Mouse (Mus musculus): Measurements from ENCODE around the gene Fshr. TPM values are rescaled to one million over a fixed set of nuclear protein-coding genes. Genes with fewer than 3 reads are reported as not detected.

Gene Fshr
- total and polyA plus RNA-seq, 2 experiments from 2014 or later, result not detected

DNA sequence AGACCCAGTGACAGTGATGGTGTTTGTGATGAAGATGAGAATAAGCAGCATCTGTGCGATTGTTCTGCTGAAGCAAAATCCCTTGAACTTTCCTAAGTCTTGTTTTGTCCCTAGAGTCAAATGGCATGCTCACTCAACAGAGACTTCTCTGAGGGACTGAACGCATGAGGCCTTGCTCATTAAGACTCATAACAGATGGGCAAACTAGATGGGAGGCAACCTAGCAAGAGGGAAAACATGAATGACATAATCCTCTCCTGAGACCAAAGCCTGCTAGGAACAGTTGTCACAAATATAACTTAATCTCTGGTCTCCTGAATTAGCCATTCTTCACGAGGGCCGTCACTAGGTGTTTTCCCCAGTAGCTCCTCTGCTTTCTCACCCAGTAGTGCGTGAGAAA is 194.5 kb downstream of the Fshr start:
- ATAC-seq (ENCODE audit: low FRiP score) (no peak), DNase-seq (ENCODE audit: low spot score) (no peak)
- no peak overlapping the region for H3K9ac ChIP-seq (replicated peaks; ENCODE audit: low read length, poor library complexity, severe bottlenecking)
- H3K4me1 ChIP-seq (ENCODE audit: insufficient read depth, low read length), result no peaks in the 10 kb centered on the region
- no peaks in the 10 kb centered on the region for H3K36me3 ChIP-seq (ENCODE audit: insufficient read depth, low read length)
- 52% methylated on average over 5 of the region's 5 CpGs for WGBS
- no peak for TF ChIP-seq CTCF (IDR thresholded peaks at IDR 0.05)
- H3K27ac ChIP-seq (ENCODE audit: low read depth, low read length), result no peak overlapping the region
- H3K4me2 ChIP-seq (ENCODE audit: low read depth, low read length, poor library complexity, severe bottlenecking), result no peak overlapping the region
- H3K27me3 ChIP-seq (ENCODE audit: insufficient read depth, low read length), result no peaks in the 10 kb centered on the region
- no peak overlapping the region for H3K4me3 ChIP-seq (ENCODE audit: low read depth, low read length)
- no peaks in the 10 kb centered on the region for H3K9me3 ChIP-seq (ENCODE audit: low read length)

DNA sequence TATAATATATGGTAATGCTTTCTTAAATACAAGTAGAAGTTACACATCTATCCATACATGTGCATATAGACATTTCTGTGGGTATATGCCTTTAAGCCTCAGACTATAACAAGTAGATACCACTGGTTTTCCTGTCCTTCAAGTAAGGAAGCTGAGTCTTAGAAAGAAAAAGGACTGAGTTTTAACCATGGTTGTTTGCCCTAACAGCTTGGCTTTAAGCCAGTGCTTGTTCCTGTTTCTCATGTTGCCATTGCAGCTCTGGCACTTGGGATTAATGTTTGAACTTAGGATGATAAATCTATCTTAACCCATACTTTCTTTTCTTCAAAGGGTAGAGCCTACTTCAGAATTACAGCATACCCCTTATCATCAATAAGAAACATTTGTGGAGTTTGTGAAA is 200.6 kb downstream of the Fshr start:
- DNase-seq (ENCODE audit: low spot score) (no peak), ATAC-seq (ENCODE audit: low FRiP score) (no peak)
- H3K9me3 ChIP-seq (ENCODE audit: low read length), result no peaks in the 10 kb centered on the region
- no peak overlapping the region for H3K4me3 ChIP-seq (ENCODE audit: low read depth, low read length)
- no peaks in the 10 kb centered on the region for H3K36me3 ChIP-seq (ENCODE audit: insufficient read depth, low read length)
- H3K9ac ChIP-seq (replicated peaks; ENCODE audit: low read length, poor library complexity, severe bottlenecking), result no peak overlapping the region
- H3K4me2 ChIP-seq (ENCODE audit: low read depth, low read length, poor library complexity, severe bottlenecking), result no peak overlapping the region
- H3K4me1 ChIP-seq (ENCODE audit: insufficient read depth, low read length), result no peaks in the 10 kb centered on the region
- H3K27ac ChIP-seq (ENCODE audit: low read depth, low read length), result no peak overlapping the region
- no peaks in the 10 kb centered on the region for H3K27me3 ChIP-seq (ENCODE audit: insufficient read depth, low read length)
- TF ChIP-seq CTCF (IDR thresholded peaks at IDR 0.05), result no peak

DNA sequence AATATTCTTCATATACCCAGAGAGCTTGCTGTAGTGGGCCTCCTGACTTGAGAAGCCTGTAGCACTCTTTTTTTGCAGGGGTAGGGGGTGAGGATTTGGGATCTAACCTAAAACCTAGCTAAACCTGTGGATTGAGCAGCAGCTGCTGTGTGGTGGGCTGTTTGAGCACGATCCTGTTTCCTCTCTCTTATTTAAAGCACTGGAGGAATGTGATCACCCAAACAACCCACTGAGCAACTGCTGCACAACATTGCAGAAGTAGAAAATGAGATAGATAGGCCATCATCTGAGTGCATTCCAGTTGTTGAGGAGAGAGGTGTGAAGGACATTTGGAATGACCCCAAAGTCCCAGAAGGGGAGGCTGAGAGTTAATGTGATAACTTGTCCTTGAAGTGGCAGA is 202.2 kb downstream of the Fshr start:
- Histone ChIP-seq H3K36me3 (ENCODE audit: insufficient read depth, low read length) (no peaks in the 10 kb centered on the region), H3K9me3 (ENCODE audit: low read length) (no peaks in the 10 kb centered on the region), H3K4me3 (ENCODE audit: low read depth, low read length) (no peak overlapping the region), H3K9ac (replicated peaks; ENCODE audit: low read length, poor library complexity, severe bottlenecking) (no peak overlapping the region), H3K27me3 (ENCODE audit: insufficient read depth, low read length) (no peaks in the 10 kb centered on the region), H3K27ac (ENCODE audit: low read depth, low read length) (no peak overlapping the region), H3K4me1 (ENCODE audit: insufficient read depth, low read length) (no peaks in the 10 kb centered on the region), H3K4me2 (ENCODE audit: low read depth, low read length, poor library complexity, severe bottlenecking) (no peak overlapping the region)
- no peak for ATAC-seq (ENCODE audit: low FRiP score)
- no peak for DNase-seq (ENCODE audit: low spot score)
- TF ChIP-seq CTCF (IDR thresholded peaks at IDR 0.05), result no peak
- WGBS, result 87% methylated on average over 1 of the region's 1 CpGs

DNA sequence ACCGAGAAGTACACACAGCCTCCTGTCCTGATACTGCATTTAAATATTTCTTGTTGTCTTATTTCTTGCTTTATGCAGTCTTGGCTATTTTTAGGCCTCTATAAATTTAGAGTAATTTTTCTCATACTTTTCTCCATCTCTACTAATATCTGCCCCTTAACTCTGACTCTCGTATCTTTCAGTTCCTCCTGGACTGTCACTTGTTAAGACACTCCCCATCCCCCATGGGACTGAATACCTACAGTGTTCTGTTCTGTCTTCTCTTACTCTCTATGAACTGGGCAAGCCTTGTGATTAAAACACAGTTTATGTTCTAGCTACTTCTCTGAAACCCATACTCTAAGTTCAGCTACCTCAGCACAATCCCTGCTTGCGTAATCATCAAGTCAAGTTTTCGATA is 209.2 kb downstream of the Fshr start:
- 92% methylated on average over 4 of the region's 4 CpGs for WGBS

DNA sequence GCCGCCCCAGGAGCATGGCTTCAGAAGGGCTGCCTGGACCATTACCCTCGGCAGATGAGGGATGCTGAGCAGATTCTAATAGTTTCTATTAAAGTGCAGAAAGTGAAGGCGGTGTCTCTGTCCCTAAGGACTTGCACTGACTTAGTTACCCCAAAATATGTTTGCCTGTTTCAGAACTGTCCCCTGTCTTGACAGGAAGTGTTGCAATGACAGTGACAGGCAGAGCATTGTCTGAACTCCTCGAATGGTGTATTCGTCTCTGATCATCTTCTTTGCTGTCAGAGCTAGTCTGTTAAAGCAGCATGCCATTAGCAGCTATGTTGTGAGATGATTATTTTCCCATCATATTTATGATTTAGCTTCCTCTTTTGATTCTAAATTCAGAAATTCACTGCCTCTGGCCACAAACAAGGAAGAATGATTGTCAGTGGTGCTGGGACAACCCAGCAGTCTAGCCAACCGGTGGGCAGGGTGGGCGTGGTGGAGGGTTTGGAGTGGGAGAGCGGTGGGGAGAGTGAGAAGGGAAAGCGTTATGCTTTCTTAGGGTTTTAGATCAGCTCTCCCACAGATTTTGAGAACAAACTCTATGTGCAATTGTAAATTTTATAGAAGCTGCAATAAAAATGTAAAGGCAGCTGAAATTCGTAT is 219.6 kb downstream of the Fshr start:
- no peak overlapping the region for H3K4me3 ChIP-seq (ENCODE audit: low read depth, low read length)
- no peaks in the 10 kb centered on the region for H3K27me3 ChIP-seq (ENCODE audit: insufficient read depth, low read length)
- H3K4me2 ChIP-seq (ENCODE audit: low read depth, low read length, poor library complexity, severe bottlenecking), result no peak overlapping the region
- H3K9me3 ChIP-seq (ENCODE audit: low read length), result 0 out of 2 replicates have a peak, but pooled peaks cover 2% of the 10 kb centered on the region
- DNase-seq (ENCODE audit: low spot score) (no peak), ATAC-seq (ENCODE audit: low FRiP score) (no peak)
- H3K36me3 ChIP-seq (ENCODE audit: insufficient read depth, low read length), result no peaks in the 10 kb centered on the region
- H3K27ac ChIP-seq (ENCODE audit: low read depth, low read length), result no peak overlapping the region
- no peaks in the 10 kb centered on the region for H3K4me1 ChIP-seq (ENCODE audit: insufficient read depth, low read length)
- no peak overlapping the region for H3K9ac ChIP-seq (replicated peaks; ENCODE audit: low read length, poor library complexity, severe bottlenecking)
- TF ChIP-seq CTCF (IDR thresholded peaks at IDR 0.05), result no peak
- 67% methylated on average over 10 of the region's 10 CpGs for WGBS

More for the DNA sequence above, 209.2 kb downstream of the Fshr start:
- Histone ChIP-seq H3K9ac (replicated peaks; ENCODE audit: low read length, poor library complexity, severe bottlenecking) (no peak overlapping the region), H3K27me3 (ENCODE audit: insufficient read depth, low read length) (no peaks in the 10 kb centered on the region), H3K4me2 (ENCODE audit: low read depth, low read length, poor library complexity, severe bottlenecking) (no peak overlapping the region), H3K4me3 (ENCODE audit: low read depth, low read length) (no peak overlapping the region), H3K4me1 (ENCODE audit: insufficient read depth, low read length) (no peaks in the 10 kb centered on the region), H3K9me3 (ENCODE audit: low read length) (no peaks in the 10 kb centered on the region), H3K27ac (ENCODE audit: low read depth, low read length) (no peak overlapping the region), H3K36me3 (ENCODE audit: insufficient read depth, low read length) (no peaks in the 10 kb centered on the region)
- ATAC-seq (ENCODE audit: low FRiP score) (no peak), DNase-seq (ENCODE audit: low spot score) (no peak)
- no peak for TF ChIP-seq CTCF (IDR thresholded peaks at IDR 0.05)

DNA sequence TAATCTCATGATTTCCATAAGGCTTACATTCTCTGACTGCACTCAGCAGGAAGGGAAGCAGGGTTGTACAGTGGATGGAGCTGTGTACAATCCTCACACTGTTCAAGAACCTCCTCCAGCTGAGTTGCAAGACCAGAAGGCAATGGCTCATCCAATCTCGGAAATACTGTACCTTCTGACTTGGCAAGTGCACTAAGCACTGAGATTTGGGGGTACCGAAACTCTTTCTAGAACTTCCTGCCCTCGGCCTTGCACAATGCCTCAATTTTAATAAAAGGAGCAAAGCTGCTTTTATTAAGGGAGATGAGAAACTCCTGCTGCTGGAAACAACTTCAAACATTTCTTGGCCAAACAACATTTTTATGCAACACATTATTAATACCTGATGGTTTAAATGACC is 225.9 kb downstream of the Fshr start:
- WGBS, result 75% methylated on average over 3 of the region's 3 CpGs
- no peak overlapping the region for H3K4me2 ChIP-seq (ENCODE audit: low read depth, low read length, poor library complexity, severe bottlenecking)
- no peaks in the 10 kb centered on the region for H3K36me3 ChIP-seq (ENCODE audit: insufficient read depth, low read length)
- no peak overlapping the region for H3K9ac ChIP-seq (replicated peaks; ENCODE audit: low read length, poor library complexity, severe bottlenecking)
- no peaks in the 10 kb centered on the region for H3K4me1 ChIP-seq (ENCODE audit: insufficient read depth, low read length)
- DNase-seq (ENCODE audit: low spot score) (no peak), ATAC-seq (ENCODE audit: low FRiP score) (no peak)
- no peak overlapping the region for H3K4me3 ChIP-seq (ENCODE audit: low read depth, low read length)
- H3K27ac ChIP-seq (ENCODE audit: low read depth, low read length), result no peak overlapping the region
- H3K27me3 ChIP-seq (ENCODE audit: insufficient read depth, low read length), result no peaks in the 10 kb centered on the region
- 0 out of 2 replicates have a peak, but pooled peaks cover 6% of the 10 kb centered on the region for H3K9me3 ChIP-seq (ENCODE audit: low read length)
- TF ChIP-seq CTCF (IDR thresholded peaks at IDR 0.05), result no peak
